Mouse (Mus musculus) neural tube, embryonic 15.5 days (tissue): Measurements from ENCODE around the gene Inpp5e. TPM values are rescaled to one million over a fixed set of nuclear protein-coding genes. Genes with fewer than 3 reads are reported as not detected.
A peak's percentile ranks its signal among the peaks of the same experiment; 100 is the strongest.

Experiments
- ATAC-seq: fragments of 200-750 bp; cut with Nextera tagmentation; 2 replicates; pipeline ENCODE4 v1.8.0; 2017; ENCODE audit warnings: mild to moderate bottlenecking, moderate TSS enrichment, moderate library complexity; ENCODE audit not compliant: low FRiP score
- H3K27ac ChIP-seq: fragments of 300-500 bp; sonication (generic); replicated peaks from 2 replicates; pipeline ENCODE4 v1.5.1; 2015; ENCODE audit warnings: mild to moderate bottlenecking, inconsistent platforms
- H3K27me3 ChIP-seq: fragments of 300-500 bp; sonication (generic); replicated peaks from 2 replicates; pipeline ENCODE4 v1.6.1; 2015; ENCODE audit warnings: inconsistent platforms
- H3K36me3 ChIP-seq: fragments of 300-500 bp; sonication (generic); 2 replicates; pipeline ENCODE4 v1.6.1; 2015; ENCODE audit warnings: inconsistent platforms
- H3K4me1 ChIP-seq: fragments of 300-500 bp; sonication (generic); 2 replicates; pipeline ENCODE4 v1.6.1; 2015; ENCODE audit warnings: inconsistent platforms
- H3K4me2 ChIP-seq: fragments of 300-500 bp; sonication (generic); 2 replicates; pipeline ENCODE4 v1.6.1; 2015; ENCODE audit warnings: inconsistent platforms, mild to moderate bottlenecking, moderate library complexity
- H3K4me3 ChIP-seq: fragments of 300-500 bp; sonication (generic); replicated peaks from 2 replicates; pipeline ENCODE4 v1.5.1; 2015; ENCODE audit warnings: mild to moderate bottlenecking, inconsistent platforms
- H3K9ac ChIP-seq: fragments of 300-500 bp; sonication (generic); replicated peaks from 2 replicates; pipeline ENCODE4 v1.6.1; 2015; ENCODE audit warnings: mild to moderate bottlenecking, inconsistent platforms
- H3K9me3 ChIP-seq: fragments of 300-500 bp; sonication (generic); replicated peaks from 2 replicates; pipeline ENCODE4 v1.6.1; 2016; ENCODE audit warnings: inconsistent platforms
- WGBS: fragments of 180-500 bp; shearing (Covaris S2); methylation state at CpG from one replicate; pipeline ENCODE4 v1.1.7; 2015; ENCODE audit warnings: mixed read lengths; 5-methylcytosine and 5-hydroxymethylcytosine counted together
- polyA plus RNA-seq: library from polyadenylated mRNA; unstranded; fragments of >200 nt; fragmentation: Nextera tagmentation; extraction: Ambion mirVana; gene quantifications from 2 replicates; pipeline ENCODE4 v1.2.1, GENCODE M21; 2015

Gene Inpp5e
- polyA plus RNA-seq, 1 experiment from 2014 or later, result 23.9 TPM

- Histone ChIP-seq H3K9me3 (no peaks in the 10 kb centered on the region), H3K9ac (no peak overlapping the region), H3K27me3 (no peaks in the 10 kb centered on the region), H3K27ac (no peak overlapping the region), H3K4me2 (no peak overlapping the region; the same call in 1 of the 2 replicates), H3K4me1 (0 out of 2 replicates have a peak, but pooled peaks cover 5% of the 10 kb centered on the region), H3K36me3 (peaks cover 17% of the 10 kb centered on the region), H3K4me3 (no peak overlapping the region)
- 85% methylated on average over 6 of the region's 6 CpGs for WGBS
- ATAC-seq, result no peak
These were observed 49.0 kb downstream of the Inpp5e start for GRCm38 (mm10) chr2:26359983-26360382.

- Histone ChIP-seq H3K4me1 (peaks cover 3% of the 10 kb centered on the region; the same call in 1 of the 2 replicates), H3K4me2 (no peak overlapping the region), H3K9me3 (no peaks in the 10 kb centered on the region), H3K4me3 (no peak overlapping the region), H3K9ac (no peak overlapping the region), H3K27ac (no peak overlapping the region), H3K27me3 (no peaks in the 10 kb centered on the region), H3K36me3 (peaks cover 8% of the 10 kb centered on the region; the same call in 1 of the 2 replicates)
- WGBS, result 91% methylated on average over 13 of the region's 13 CpGs
- ATAC-seq, result no peak
These were observed 50.2 kb downstream of the Inpp5e start for GRCm38 (mm10) chr2:26358667-26359320.

GRCm38 (mm10) chr2:26357484-26357883 lies 51.5 kb downstream of the Inpp5e start:
- no peaks in the 10 kb centered on the region for H3K27me3 ChIP-seq
- H3K4me3 ChIP-seq, result no peak overlapping the region
- no peaks in the 10 kb centered on the region for H3K9me3 ChIP-seq
- no peaks in the 10 kb centered on the region for H3K36me3 ChIP-seq
- H3K27ac ChIP-seq, result no peak overlapping the region
- ATAC-seq, result no peak
- 58% methylated on average over 15 of the region's 15 CpGs for WGBS
- H3K9ac ChIP-seq, result no peak overlapping the region
- H3K4me1 ChIP-seq, result peaks cover 16% of the 10 kb centered on the region
- H3K4me2 ChIP-seq, result no peak overlapping the region

GRCm38 (mm10) chr2:26356678-26357077 lies 52.3 kb downstream of the Inpp5e start:
- no peaks in the 10 kb centered on the region for H3K27me3 ChIP-seq
- H3K36me3 ChIP-seq, result no peaks in the 10 kb centered on the region
- H3K27ac ChIP-seq, result no peak overlapping the region
- no peak overlapping the region for H3K9ac ChIP-seq
- no peaks in the 10 kb centered on the region for H3K9me3 ChIP-seq
- H3K4me2 ChIP-seq, result no peak overlapping the region
- H3K4me1 ChIP-seq, result peaks cover 17% of the 10 kb centered on the region
- WGBS, result 82% methylated on average over 7 of the region's 7 CpGs
- no peak overlapping the region for H3K4me3 ChIP-seq
- ATAC-seq, result no peak

- no peak overlapping the region for H3K4me3 ChIP-seq
- 87% methylated on average over 4 of the region's 4 CpGs for whole genome bisulfite sequencing
- H3K9me3 ChIP-seq, result no peaks in the 10 kb centered on the region
- peaks cover 19% of the 10 kb centered on the region for H3K4me1 ChIP-seq
- ATAC-seq, result no peak
- no peak overlapping the region for H3K27ac ChIP-seq
- no peak overlapping the region for H3K9ac ChIP-seq
- H3K36me3 ChIP-seq, result no peaks in the 10 kb centered on the region
- no peak overlapping the region for H3K4me2 ChIP-seq
- H3K27me3 ChIP-seq, result no peaks in the 10 kb centered on the region
These were observed 52.8 kb downstream of the Inpp5e start for GRCm38 (mm10) chr2:26356231-26356630.

- H3K9ac ChIP-seq, result no peak overlapping the region
- WGBS, result 94% methylated on average over 4 of the region's 4 CpGs
- H3K4me3 ChIP-seq, result no peak overlapping the region
- H3K4me1 ChIP-seq, result peaks cover 32% of the 10 kb centered on the region
- no peak overlapping the region for H3K4me2 ChIP-seq
- no peaks in the 10 kb centered on the region for H3K27me3 ChIP-seq
- ATAC-seq, result no peak
- peaks cover 10% of the 10 kb centered on the region for H3K36me3 ChIP-seq
- H3K9me3 ChIP-seq, result no peaks in the 10 kb centered on the region
- no peak overlapping the region for H3K27ac ChIP-seq
These were observed 54.6 kb downstream of the Inpp5e start for GRCm38 (mm10) chr2:26354401-26354800.

- Histone ChIP-seq H3K36me3 (peaks cover 21% of the 10 kb centered on the region), H3K27ac (no peak overlapping the region), H3K4me3 (peak overlapping the region; percentile 81), H3K4me1 (peaks cover 34% of the 10 kb centered on the region), H3K27me3 (no peaks in the 10 kb centered on the region), H3K4me2 (peak overlapping the region; percentile 84), H3K9me3 (no peaks in the 10 kb centered on the region), H3K9ac (peak overlapping the region; percentile 90)
- no peak for ATAC-seq
- 87% methylated on average over 11 of the region's 11 CpGs for WGBS
These were observed 55.7 kb downstream of the Inpp5e start for GRCm38 (mm10) chr2:26353066-26353980.

GRCm38 (mm10) chr2:26352291-26352910 lies 56.6 kb downstream of the Inpp5e start:
- Histone ChIP-seq H3K9ac (peak overlapping the region; percentile 90), H3K4me1 (peaks cover 34% of the 10 kb centered on the region), H3K4me3 (peak overlapping the region; percentile 81), H3K9me3 (no peaks in the 10 kb centered on the region), H3K4me2 (peak overlapping the region; percentile 84), H3K27me3 (no peaks in the 10 kb centered on the region), H3K36me3 (peaks cover 30% of the 10 kb centered on the region), H3K27ac (peak overlapping the region; percentile 93)
- 3% methylated on average over 36 of the region's 36 CpGs for WGBS
- ATAC-seq, result peak; percentile 48

GRCm38 (mm10) chr2:26351358-26352290 lies 57.4 kb downstream of the Inpp5e start, which contains the start of gene Dnlz:
Gene Dnlz (minus strand): TSS chr2:26352110.
- H3K4me2 ChIP-seq, result peak within 1 kb of the TSS; percentile 84
- peaks cover 37% of the 10 kb centered on the region for H3K36me3 ChIP-seq
- H3K4me3 ChIP-seq, result peak within 1 kb of the TSS; percentile 81
- peak; percentile 87 for ATAC-seq
- H3K4me1 ChIP-seq, result peaks cover 34% of the 10 kb centered on the region
- peak within 1 kb of the TSS; percentile 93 for H3K27ac ChIP-seq
- no peaks in the 10 kb centered on the region for H3K9me3 ChIP-seq
- H3K27me3 ChIP-seq, result no peaks in the 10 kb centered on the region
- H3K9ac ChIP-seq, result peak within 1 kb of the TSS; percentile 90
- 2% methylated on average over 62 of the region's 62 CpGs for WGBS

GRCm38 (mm10) chr2:26348241-26348640 lies 60.8 kb downstream of the Inpp5e start:
- no peak overlapping the region; the same call in 1 of the 2 replicates for H3K9ac ChIP-seq
- H3K4me1 ChIP-seq, result peaks cover 28% of the 10 kb centered on the region
- H3K36me3 ChIP-seq, result peaks cover 66% of the 10 kb centered on the region
- WGBS, result 71% methylated on average over 6 of the region's 6 CpGs
- H3K4me3 ChIP-seq, result no peak overlapping the region
- no peaks in the 10 kb centered on the region for H3K9me3 ChIP-seq
- H3K4me2 ChIP-seq, result no peak overlapping the region
- no peak overlapping the region for H3K27ac ChIP-seq
- H3K27me3 ChIP-seq, result no peaks in the 10 kb centered on the region
- no peak for ATAC-seq
